Mouse (Mus musculus) megakaryocyte progenitor cell, adult 5-6 weeks (primary cell): ENCODE data around the gene Cpne9. TPM values are rescaled to one million over a fixed set of nuclear protein-coding genes. Genes with fewer than 3 reads are reported as not detected.
A peak's percentile ranks its signal among the peaks of the same experiment; 100 is the strongest.

Experiments
- ATAC-seq: replicated peaks from 2 replicates; pipeline ENCODE4 v1.8.0; 2016; ENCODE audit warnings: mild to moderate bottlenecking, moderate TSS enrichment, inconsistent platforms; ENCODE audit not compliant: poor library complexity
- total RNA-seq, 2 experiments: library from RNA; stranded (forward) in 1 of 2; stranded (reverse) in 1 of 2; fragments of 157-497, 149-512 nt in 1 of 2; fragments of 200-1000 nt in 1 of 2; gene quantifications; 2 replicates each; pipeline versions ENCODE4 v1.2.3 to v1.2.4; 2015 to 2017

Gene Cpne9
- total RNA-seq (2015) (0.49 TPM in 1 of 2 replicates, not detected in the other), total RNA-seq (2017) (not detected in 2 replicates)

- ATAC-seq, result peak; percentile 52
Measured at GRCm38 (mm10) chr6:113282101-113282802, at the start of gene Cpne9. TSS of gene Cpne9 (plus strand) at chr6:113282307.

- ATAC-seq, result no peak
Measured at GRCm38 (mm10) chr6:113235141-113235540, 47.0 kb upstream of the Cpne9 start.

- peak; percentile 98 for ATAC-seq
Measured at GRCm38 (mm10) chr6:113237542-113238270, 44.4 kb upstream of the Cpne9 start, which contains the start of gene Mtmr14. TSS of gene Mtmr14 (plus strand) at chr6:113237843.

GRCm38 (mm10) chr6:113238442-113238841 lies 43.7 kb upstream of the Cpne9 start:
- ATAC-seq, result peak; percentile 43

- ATAC-seq, result peak; percentile 47
Measured at GRCm38 (mm10) chr6:113242753-113243152, 39.4 kb upstream of the Cpne9 start.

GRCm38 (mm10) chr6:113245585-113245984 lies 36.5 kb upstream of the Cpne9 start:
- peak; percentile 70 for ATAC-seq

- ATAC-seq, result 0 out of 2 replicates have a peak, but pooled peaks have one; percentile 60
Measured at GRCm38 (mm10) chr6:113250786-113251185, 31.3 kb upstream of the Cpne9 start.

- no peak for ATAC-seq
Measured at GRCm38 (mm10) chr6:113251921-113252320, 30.2 kb upstream of the Cpne9 start.

- peak; percentile 52 for ATAC-seq
Measured at GRCm38 (mm10) chr6:113254899-113255298, 27.2 kb upstream of the Cpne9 start.

GRCm38 (mm10) chr6:113261174-113261858 lies 20.8 kb upstream of the Cpne9 start:
- ATAC-seq, result peak; percentile 63

GRCm38 (mm10) chr6:113263531-113263930 lies 18.6 kb upstream of the Cpne9 start:
- no peak for ATAC-seq

- no peak for ATAC-seq
Measured at GRCm38 (mm10) chr6:113264429-113264828, 17.7 kb upstream of the Cpne9 start.

GRCm38 (mm10) chr6:113266996-113267655 lies 15.0 kb upstream of the Cpne9 start:
- no peak for ATAC-seq

- no peak for ATAC-seq
Measured at GRCm38 (mm10) chr6:113267988-113268387, 14.1 kb upstream of the Cpne9 start.

- ATAC-seq, result no peak
Measured at GRCm38 (mm10) chr6:113272365-113272764, 9.7 kb upstream of the Cpne9 start.

- ATAC-seq, result no peak
Measured at GRCm38 (mm10) chr6:113276846-113277245, 5.3 kb upstream of the Cpne9 start.

GRCm38 (mm10) chr6:113281676-113282075 lies 431 bp upstream of the Cpne9 start:
- no peak for ATAC-seq

GRCm38 (mm10) chr6:113282969-113283368 lies 862 bp downstream of the Cpne9 start:
- no peak for ATAC-seq

- peak; percentile 26; the same call in 1 of the 2 replicates for ATAC-seq
Measured at GRCm38 (mm10) chr6:113283500-113283899, 1.4 kb downstream of the Cpne9 start.

- ATAC-seq, result peak; percentile 63
Measured at GRCm38 (mm10) chr6:113284931-113285330, 2.8 kb downstream of the Cpne9 start.

- no peak for ATAC-seq
Measured at GRCm38 (mm10) chr6:113286316-113286715, 4.2 kb downstream of the Cpne9 start.
